18 mouse cellular contexts compared by ENCODE assay signal in the genomic region with DNA sequence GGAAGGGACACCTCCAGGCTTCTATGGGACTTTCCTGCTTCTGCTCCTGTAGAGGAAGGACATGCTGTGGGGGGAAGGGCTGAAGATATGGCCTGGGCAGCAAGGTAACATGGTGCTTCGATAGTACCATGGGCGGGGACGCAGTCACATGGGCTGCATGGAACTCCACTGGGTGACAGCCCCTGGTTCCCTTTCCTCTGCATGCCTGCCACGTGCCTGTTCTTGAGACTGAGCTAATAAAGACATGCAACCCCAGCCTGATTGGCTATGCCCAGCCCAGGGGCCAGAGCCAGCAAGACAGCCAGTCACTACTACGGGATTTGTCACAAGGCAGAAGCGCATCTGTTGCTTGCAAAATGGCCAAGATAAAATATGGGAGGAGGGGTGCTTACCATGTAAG.
A peak's percentile ranks its signal among the peaks of the same experiment; 100 is the strongest.
DNase-seq lines count a peak whose midpoint lies in the region; ATAC-seq lines count a peak whose summit lies in the region.
"Had no signal": no experiment of that assay in that cellular context is flagged by ENCODE, and none has a peak within 500 bp of the region (broad histone marks: within the 10 kb centered on the region; RNA-seq: fewer than 3 reads in every experiment).

No protein-coding gene starts in this region.

- H3K27me3 ChIP-seq in heart, embryonic 15.5 days, result no peaks in the 10 kb centered on the region
- H3K27me3 ChIP-seq in lung, embryonic 16.5 days (ENCODE audit: control insufficient read depth, insufficient read depth, low read depth, low read length), result no peaks in the 10 kb centered on the region
- H3K27me3 ChIP-seq in liver, embryonic 12.5 days (replicated peaks), result no peaks in the 10 kb centered on the region
- H3K27me3 ChIP-seq in stomach, embryonic 14.5 days (ENCODE audit: control insufficient read depth, insufficient read depth, low read length), result no peaks in the 10 kb centered on the region
- H3K27me3 ChIP-seq: limb, embryonic 13.5 days; stomach, embryonic 15.5 days had no signal

- peaks cover 15% of the 10 kb centered on the region for H3K4me1 ChIP-seq in heart, embryonic 15.5 days (replicated peaks)
- peaks cover 4% of the 10 kb centered on the region; the same call in 1 of the 2 replicates for H3K4me1 ChIP-seq in lung, embryonic 16.5 days (replicated peaks; ENCODE audit: control insufficient read depth, insufficient read depth, low read length)
- peaks cover 38% of the 10 kb centered on the region for H3K4me1 ChIP-seq in liver, embryonic 12.5 days
- no peaks in the 10 kb centered on the region for H3K4me1 ChIP-seq in stomach, embryonic 14.5 days (ENCODE audit: control insufficient read depth, insufficient read depth, low read length)
- H3K4me1 ChIP-seq: limb, embryonic 13.5 days; stomach, embryonic 15.5 days had no signal

- H3K27ac ChIP-seq in heart, embryonic 15.5 days, result no peak overlapping the region
- H3K27ac ChIP-seq in lung, embryonic 16.5 days (ENCODE audit: low read length), result no peak overlapping the region
- no peak overlapping the region for H3K27ac ChIP-seq in liver, embryonic 12.5 days
- no peak overlapping the region for H3K27ac ChIP-seq in stomach, embryonic 14.5 days (ENCODE audit: low read length)
- H3K27ac ChIP-seq: hindbrain, embryonic 14.5 days; limb, embryonic 13.5 days; stomach, embryonic 15.5 days had no signal

- no peak overlapping the region for H3K4me3 ChIP-seq in heart, embryonic 15.5 days
- no peak overlapping the region for H3K4me3 ChIP-seq in lung, embryonic 16.5 days (ENCODE audit: low read length)
- no peak overlapping the region for H3K4me3 ChIP-seq in liver, embryonic 12.5 days
- H3K4me3 ChIP-seq in stomach, embryonic 14.5 days (ENCODE audit: low read depth, low read length), result no peak overlapping the region
- H3K4me3 ChIP-seq: limb, embryonic 13.5 days; stomach, embryonic 15.5 days had no signal

- ATAC-seq in heart, embryonic 15.5 days (replicated peaks; ENCODE audit: insufficient number of reproducible peaks, insufficient read depth, low FRiP score, low read depth), result peak; percentile 62; the same call in 1 of the 2 replicates
- ATAC-seq in lung, embryonic 16.5 days (ENCODE audit: low read depth), result peak; percentile 66
- ATAC-seq in liver, embryonic 12.5 days, result peak; percentile 83
- 0 out of 2 replicates have a peak, but pooled peaks have one; percentile 33 for ATAC-seq in stomach, embryonic 14.5 days (ENCODE audit: insufficient number of reproducible peaks, insufficient read depth, low FRiP score, low read depth)
- ATAC-seq: midbrain, embryonic 16.5 days had no signal

- 67% methylated on average over 6 of the region's 6 CpGs for WGBS in heart, embryonic 15.5 days
- WGBS in lung, embryonic 16.5 days, result 67% methylated on average over 6 of the region's 6 CpGs
- WGBS in liver, embryonic 12.5 days (ENCODE audit: insufficient replicate concordance), result 41% methylated on average over 6 of the region's 6 CpGs
- 73% methylated on average over 6 of the region's 6 CpGs for WGBS in stomach, embryonic 14.5 days

- no peak overlapping the region for H3K9ac ChIP-seq in heart, embryonic 15.5 days
- H3K9ac ChIP-seq in lung, embryonic 16.5 days (ENCODE audit: low read length), result no peak overlapping the region
- H3K9ac ChIP-seq in liver, embryonic 12.5 days, result no peak overlapping the region
- H3K9ac ChIP-seq in stomach, embryonic 14.5 days (replicated peaks; ENCODE audit: low read depth, low read length), result no peak overlapping the region
- H3K9ac ChIP-seq: hindbrain, embryonic 14.5 days; limb, embryonic 13.5 days; stomach, embryonic 15.5 days had no signal

- no peak overlapping the region for H3K4me2 ChIP-seq in heart, embryonic 15.5 days
- H3K4me2 ChIP-seq in lung, embryonic 16.5 days (ENCODE audit: low read depth, low read length), result no peak overlapping the region
- no peak overlapping the region for H3K4me2 ChIP-seq in liver, embryonic 12.5 days
- no peak overlapping the region for H3K4me2 ChIP-seq in stomach, embryonic 14.5 days (replicated peaks; ENCODE audit: low read depth, low read length)
- H3K4me2 ChIP-seq: hindbrain, embryonic 14.5 days; limb, embryonic 13.5 days; stomach, embryonic 15.5 days had no signal

- H3K9me3 ChIP-seq in heart, embryonic 15.5 days (replicated peaks), result no peaks in the 10 kb centered on the region
- H3K9me3 ChIP-seq in lung, embryonic 16.5 days (ENCODE audit: control insufficient read depth, low read length), result no peaks in the 10 kb centered on the region
- no peaks in the 10 kb centered on the region for H3K9me3 ChIP-seq in liver, embryonic 12.5 days (replicated peaks)
- no peaks in the 10 kb centered on the region for H3K9me3 ChIP-seq in stomach, embryonic 14.5 days (ENCODE audit: control insufficient read depth, low read depth, low read length)
- H3K9me3 ChIP-seq: limb, embryonic 13.5 days; stomach, embryonic 15.5 days had no signal

- DNase-seq in heart, adult 8-10 months (ENCODE audit: low spot score), result no peak
- DNase-seq in lung, adult 18-20 months, result no peak
- no peak for DNase-seq in adrenal gland, postnatal 36 days
- DNase-seq in natural killer cell, adult 2 months (ENCODE audit: low spot score in 2 of 2), result no peak
- DNase-seq: adrenal gland, postnatal 14 days; B cell, adult 2 months; layer of hippocampus, adult 9-11 months; lung, postnatal 4 days; spleen, adult 18-20 months; thymus, postnatal 25 days had no signal

- H3K36me3 ChIP-seq in heart, embryonic 15.5 days, result peaks cover 30% of the 10 kb centered on the region
- H3K36me3 ChIP-seq in lung, embryonic 16.5 days (ENCODE audit: control insufficient read depth, insufficient read depth, low read length), result no peaks in the 10 kb centered on the region
- H3K36me3 ChIP-seq in liver, embryonic 12.5 days, result no peaks in the 10 kb centered on the region
- H3K36me3 ChIP-seq in stomach, embryonic 14.5 days (ENCODE audit: control insufficient read depth, insufficient read depth, low read length), result no peaks in the 10 kb centered on the region
- H3K36me3 ChIP-seq: stomach, embryonic 15.5 days had no signal

Comparison
In these comparisons a context has a peak if more than half of its experiments do, and no peak if none do; other contexts are left out.
1. ATAC-seq: peak in every context shown above with its lines; median percentile 83 in liver, embryonic 12.5 days; 66 in lung, embryonic 16.5 days; 62 in heart, embryonic 15.5 days; 33 in stomach, embryonic 14.5 days.